Mouse (Mus musculus) spleen, adult 2 months (tissue): ENCODE data around the gene Psmb4.
A peak's percentile ranks its signal among the peaks of the same experiment; 100 is the strongest.

Source experiments
- CTCF ChIP-seq: fragments of 200-500 bp; IDR thresholded peaks from 2 replicates; pipeline ENCODE4 v1.5.1; 2011; ENCODE audit warnings: mild to moderate bottlenecking, inconsistent platforms; ENCODE audit not compliant: insufficient read depth, insufficient read length, insufficient replicate concordance; ENCODE audit errors: extremely low read depth
- POLR2A ChIP-seq: fragments of 200-500 bp; IDR thresholded peaks from 2 replicates; pipeline ENCODE4 v1.6.1; 2011; ENCODE audit warnings: low read depth, low read length, inconsistent platforms

DNA sequence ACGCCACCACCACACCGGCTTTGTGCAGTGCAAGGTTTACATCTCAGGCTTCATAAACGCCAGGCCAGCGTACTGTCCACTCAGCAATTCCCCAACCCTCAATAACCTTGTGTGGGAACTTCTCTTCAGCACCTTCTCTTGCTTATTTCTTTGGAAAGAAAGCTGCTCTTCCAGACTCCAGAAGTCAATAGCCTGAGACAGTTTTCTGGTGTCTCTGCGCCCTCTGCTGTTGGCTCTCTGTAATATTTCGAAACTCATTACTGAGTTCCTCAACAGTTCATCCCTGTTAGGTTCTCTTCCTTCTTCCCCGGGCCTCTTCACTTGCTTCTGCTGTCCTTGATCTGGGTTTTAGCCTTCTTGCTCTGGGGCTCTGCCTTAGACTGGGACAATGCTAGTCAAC lies 16.0 kb upstream of the Psmb4 start:
- TF ChIP-seq CTCF (peak; percentile 39; the same call in 1 of the 2 replicates), POLR2A (no peak)
